Mouse (Mus musculus) right cerebral cortex, postnatal 10 days (tissue): ENCODE measurements at regions not wholly inside any gene's neighbourhood (a gene's known extent, or its start where the extent isn't known, plus 50 kb on each side); places are given as distances from the start of the nearest gene placed in this dataset.

Source experiments
- DNase-seq, 2 experiments: peaks; one replicate each; pipeline ENCODE4 v3.0.0; 2021; ENCODE audit warnings: low spot score in 2 of 2

DNA sequence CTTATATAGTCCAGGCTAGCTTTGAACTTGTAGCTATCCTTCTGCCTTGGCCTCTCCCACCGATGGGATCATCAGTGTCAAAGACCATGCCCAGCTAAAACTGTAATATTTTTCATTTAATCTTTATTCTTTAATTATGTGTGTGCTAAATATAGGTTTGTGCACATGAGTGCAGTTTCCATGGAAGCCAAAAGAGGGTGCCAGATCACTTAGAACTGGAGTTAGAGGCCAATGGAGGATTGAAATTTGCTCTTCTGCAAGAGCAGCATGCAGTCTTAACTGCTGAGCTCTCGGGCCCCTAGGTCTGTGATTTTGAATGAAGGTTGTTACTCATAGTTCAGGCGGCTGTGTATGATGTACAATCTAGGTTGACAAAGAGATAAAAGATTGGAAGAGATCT is 66.6 kb upstream of the Slc22a22 start:
- peak; percentile 44 to 59 for DNase-seq

DNA sequence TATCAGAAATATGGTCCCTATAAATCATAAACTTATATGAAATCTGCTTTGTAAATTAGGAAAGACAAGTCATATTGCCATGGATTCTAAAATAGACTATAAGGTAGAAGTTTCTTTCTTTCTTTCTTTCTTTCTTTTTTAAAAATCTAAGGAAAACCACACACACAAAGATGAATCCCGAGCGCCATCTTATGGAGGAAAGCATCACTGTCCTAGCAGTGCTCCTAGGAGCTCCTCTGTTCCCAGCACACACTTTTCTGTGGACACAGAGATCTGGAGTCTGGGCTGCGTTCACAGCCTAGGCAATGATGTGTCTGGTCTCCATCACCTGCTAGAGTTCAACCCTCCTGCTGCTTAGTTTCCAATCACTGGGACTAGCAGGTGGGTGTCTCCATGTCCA is 65.2 kb upstream of the Slc22a22 start:
- DNase-seq, result peak; percentile 47 to 51

DNA sequence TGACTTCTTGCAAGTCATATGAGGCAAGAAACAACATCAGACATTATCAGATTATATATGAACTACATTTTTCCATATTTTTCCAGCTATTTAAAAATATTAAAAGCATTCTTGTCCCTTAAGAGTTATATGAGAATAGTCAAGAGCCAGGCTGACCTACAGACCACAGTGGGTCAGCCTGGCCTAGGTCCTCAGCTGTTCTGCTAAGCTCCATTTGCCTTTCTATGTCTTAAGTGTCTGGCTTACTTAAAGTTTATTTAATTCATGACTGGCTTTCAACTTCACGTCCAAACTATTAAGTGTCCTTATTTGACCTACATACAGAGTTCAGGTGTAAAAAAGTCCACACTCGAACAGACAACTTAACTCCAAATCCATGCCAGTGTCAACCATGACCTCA is 58.1 kb upstream of the Slc22a22 start:
- no peak for DNase-seq
